Mouse (Mus musculus) neural tube, embryonic 15.5 days (tissue): Measurements from ENCODE around the gene Prh1. TPM values are rescaled to one million over a fixed set of nuclear protein-coding genes. Genes with fewer than 3 reads are reported as not detected.
"Not testable (repeated sequence)": the region's sequence is repeated elsewhere in the genome, so short reads cannot be mapped to it uniquely, and the experiment has no call there.

Source experiments
- ATAC-seq: fragments of 200-750 bp; cut with Nextera tagmentation; 2 replicates; pipeline ENCODE4 v1.8.0; 2017; ENCODE audit warnings: mild to moderate bottlenecking, moderate TSS enrichment, moderate library complexity; ENCODE audit not compliant: low FRiP score
- H3K27ac ChIP-seq: fragments of 300-500 bp; sonication (generic); replicated peaks from 2 replicates; pipeline ENCODE4 v1.5.1; 2015; ENCODE audit warnings: mild to moderate bottlenecking, inconsistent platforms
- H3K27me3 ChIP-seq: fragments of 300-500 bp; sonication (generic); replicated peaks from 2 replicates; pipeline ENCODE4 v1.6.1; 2015; ENCODE audit warnings: inconsistent platforms
- H3K36me3 ChIP-seq: fragments of 300-500 bp; sonication (generic); 2 replicates; pipeline ENCODE4 v1.6.1; 2015; ENCODE audit warnings: inconsistent platforms
- H3K4me1 ChIP-seq: fragments of 300-500 bp; sonication (generic); 2 replicates; pipeline ENCODE4 v1.6.1; 2015; ENCODE audit warnings: inconsistent platforms
- H3K4me2 ChIP-seq: fragments of 300-500 bp; sonication (generic); 2 replicates; pipeline ENCODE4 v1.6.1; 2015; ENCODE audit warnings: inconsistent platforms, mild to moderate bottlenecking, moderate library complexity
- H3K4me3 ChIP-seq: fragments of 300-500 bp; sonication (generic); replicated peaks from 2 replicates; pipeline ENCODE4 v1.5.1; 2015; ENCODE audit warnings: mild to moderate bottlenecking, inconsistent platforms
- H3K9ac ChIP-seq: fragments of 300-500 bp; sonication (generic); replicated peaks from 2 replicates; pipeline ENCODE4 v1.6.1; 2015; ENCODE audit warnings: mild to moderate bottlenecking, inconsistent platforms
- H3K9me3 ChIP-seq: fragments of 300-500 bp; sonication (generic); replicated peaks from 2 replicates; pipeline ENCODE4 v1.6.1; 2016; ENCODE audit warnings: inconsistent platforms
- WGBS: fragments of 180-500 bp; shearing (Covaris S2); methylation state at CpG from one replicate; pipeline ENCODE4 v1.1.7; 2015; ENCODE audit warnings: mixed read lengths; 5-methylcytosine and 5-hydroxymethylcytosine counted together
- polyA plus RNA-seq: library from polyadenylated mRNA; unstranded; fragments of >200 nt; fragmentation: Nextera tagmentation; extraction: Ambion mirVana; gene quantifications from 2 replicates; pipeline ENCODE4 v1.2.1, GENCODE M21; 2015

Gene Prh1
- not detected in 2 replicates for polyA plus RNA-seq

DNA sequence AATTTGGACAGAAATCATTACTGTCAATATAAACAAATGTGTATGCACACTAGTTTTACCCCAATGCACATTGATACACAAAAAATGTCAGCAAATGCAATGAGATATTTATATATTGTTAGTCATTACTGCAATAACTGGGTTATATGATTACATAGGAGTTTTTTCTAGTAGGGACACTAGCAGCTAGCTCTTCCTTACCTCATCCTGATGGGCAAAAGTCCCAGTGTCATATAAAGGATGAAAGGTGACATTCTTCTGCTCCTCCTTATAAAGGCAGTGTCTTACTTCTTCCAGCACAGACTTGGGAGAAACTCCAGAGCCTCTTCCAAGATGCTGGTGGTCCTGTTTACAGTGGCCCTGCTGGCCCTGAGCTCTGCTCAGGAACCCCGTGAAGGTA, at the start of gene Prh1:
Gene Prh1, plus strand, starts transcription at position 301 of the 400 bp plus-strand sequence.
- H3K9ac ChIP-seq, H3K4me2 ChIP-seq, H3K27ac ChIP-seq, H3K4me3 ChIP-seq, ATAC-seq, H3K27me3 ChIP-seq, H3K4me1 ChIP-seq, H3K36me3 ChIP-seq, H3K9me3 ChIP-seq: not testable (repeated sequence)
- WGBS: 76% methylated on average over 1 of the region's 1 CpGs

DNA sequence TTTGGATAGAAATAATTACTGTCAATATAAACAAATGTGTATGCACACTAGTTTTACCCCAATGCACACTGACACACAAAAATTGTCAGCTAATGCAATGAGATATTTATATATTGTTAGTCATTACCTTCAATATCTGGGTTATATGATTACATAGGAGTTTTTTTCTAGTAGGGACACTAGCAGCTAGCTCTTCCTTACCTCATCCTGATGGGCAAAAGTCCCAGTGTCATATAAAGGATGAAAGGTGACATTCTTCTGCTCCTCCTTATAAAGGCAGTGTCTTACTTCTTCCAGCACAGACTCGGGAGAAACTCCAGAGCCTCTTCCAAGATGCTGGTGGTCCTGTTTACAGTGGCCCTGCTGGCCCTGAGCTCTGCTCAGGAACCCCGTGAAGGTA, 26.0 kb downstream of the Prh1 start, which contains the start of gene Prp2:
Gene Prp2, plus strand, starts transcription at position 301 of the 400 bp plus-strand sequence.
- not testable (repeated sequence) for H3K27ac ChIP-seq, H3K36me3 ChIP-seq, H3K27me3 ChIP-seq, H3K4me3 ChIP-seq, H3K9ac ChIP-seq, H3K4me2 ChIP-seq, H3K4me1 ChIP-seq, H3K9me3 ChIP-seq, ATAC-seq
- 67% methylated on average over 2 of the region's 2 CpGs for WGBS

Other genes with a start within 250 kb of the Prh1 start
- not detected in 2 replicates for gene Gm8882, start 205.7 kb upstream of the Prh1 start, polyA plus RNA-seq
- not detected in 2 replicates for gene Prp2, start 26.1 kb downstream of the Prh1 start, polyA plus RNA-seq
- not detected in 2 replicates for gene A630073D07Rik, start 81.7 kb downstream of the Prh1 start, polyA plus RNA-seq
- not detected in 2 replicates for gene Tas2r120, start 87.1 kb downstream of the Prh1 start, polyA plus RNA-seq
- gene Tas2r121, start 131.2 kb downstream of the Prh1 start, polyA plus RNA-seq: not detected in 2 replicates
- gene Tas2r122, start 142.1 kb downstream of the Prh1 start, polyA plus RNA-seq: not detected in 2 replicates
- gene Tas2r115, start 168.2 kb downstream of the Prh1 start, polyA plus RNA-seq: not detected in 2 replicates
- not detected in 2 replicates for gene Tas2r124, start 184.9 kb downstream of the Prh1 start, polyA plus RNA-seq
- not detected in 2 replicates for gene Tas2r102, start 192.3 kb downstream of the Prh1 start, polyA plus RNA-seq
- gene Tas2r136, start 208.4 kb downstream of the Prh1 start, polyA plus RNA-seq: not detected in 2 replicates
- not detected in 2 replicates for gene Tas2r117, start 233.0 kb downstream of the Prh1 start, polyA plus RNA-seq